Mouse (Mus musculus): ENCODE data around the gene Myo5a. TPM values are rescaled to one million over a fixed set of nuclear protein-coding genes. Genes with fewer than 3 reads are reported as not detected.

The Myo5a gene
- polyA plus RNA-seq, 1 experiment from 2014 or later: 35.6 TPM

GRCm38 (mm10) chr9:75255820-75256545 lies 185.2 kb downstream of the Myo5a start:
- H3K9me3 ChIP-seq (replicated peaks): no peaks in the 10 kb centered on the region
- peaks cover 21% of the 10 kb centered on the region for H3K4me1 ChIP-seq
- no peak overlapping the region for H3K27ac ChIP-seq (replicated peaks)
- no peak for ATAC-seq (ENCODE audit: low FRiP score)
- H3K36me3 ChIP-seq: no peaks in the 10 kb centered on the region
- no peak overlapping the region for H3K9ac ChIP-seq (replicated peaks)
- no peaks in the 10 kb centered on the region for H3K27me3 ChIP-seq (replicated peaks)
- WGBS: 93% methylated on average over 14 of the region's 14 CpGs
- H3K4me3 ChIP-seq (replicated peaks): no peak overlapping the region
- no peak overlapping the region for H3K4me2 ChIP-seq

- no peak overlapping the region for H3K27ac ChIP-seq (replicated peaks)
- H3K9ac ChIP-seq (replicated peaks): no peak overlapping the region
- H3K27me3 ChIP-seq (replicated peaks): no peaks in the 10 kb centered on the region
- H3K9me3 ChIP-seq (replicated peaks): no peaks in the 10 kb centered on the region
- no peaks in the 10 kb centered on the region for H3K36me3 ChIP-seq
- ATAC-seq (ENCODE audit: low FRiP score): no peak
- no peak overlapping the region for H3K4me3 ChIP-seq (replicated peaks)
- WGBS: 76% methylated on average over 4 of the region's 4 CpGs
- no peak overlapping the region for H3K4me2 ChIP-seq
- peaks cover 30% of the 10 kb centered on the region for H3K4me1 ChIP-seq
Measured at GRCm38 (mm10) chr9:75258792-75259191, 188.0 kb downstream of the Myo5a start.

- 93% methylated on average over 4 of the region's 4 CpGs for WGBS
- no peak overlapping the region for H3K4me2 ChIP-seq
- H3K27me3 ChIP-seq (replicated peaks): no peaks in the 10 kb centered on the region
- no peaks in the 10 kb centered on the region for H3K9me3 ChIP-seq (replicated peaks)
- peaks cover 21% of the 10 kb centered on the region for H3K4me1 ChIP-seq
- no peak overlapping the region for H3K4me3 ChIP-seq (replicated peaks)
- H3K9ac ChIP-seq (replicated peaks): no peak overlapping the region
- no peak for ATAC-seq (ENCODE audit: low FRiP score)
- no peak overlapping the region for H3K27ac ChIP-seq (replicated peaks)
- H3K36me3 ChIP-seq: no peaks in the 10 kb centered on the region
Measured at GRCm38 (mm10) chr9:75259656-75260055, 188.8 kb downstream of the Myo5a start.

- no peak overlapping the region for H3K9ac ChIP-seq (replicated peaks)
- 5% methylated on average over 8 of the region's 8 CpGs for WGBS
- no peaks in the 10 kb centered on the region for H3K9me3 ChIP-seq (replicated peaks)
- H3K27me3 ChIP-seq (replicated peaks): no peaks in the 10 kb centered on the region
- H3K27ac ChIP-seq (replicated peaks): peak overlapping the region; percentile 51
- H3K4me2 ChIP-seq: no peak overlapping the region
- no peaks in the 10 kb centered on the region for H3K36me3 ChIP-seq
- H3K4me3 ChIP-seq (replicated peaks): no peak overlapping the region
- ATAC-seq (ENCODE audit: low FRiP score): peak; percentile 76
- H3K4me1 ChIP-seq: peaks cover 15% of the 10 kb centered on the region
Measured at GRCm38 (mm10) chr9:75261332-75261872, 190.6 kb downstream of the Myo5a start.

- Histone ChIP-seq H3K36me3 (no peaks in the 10 kb centered on the region), H3K4me2 (no peak overlapping the region), H3K9ac (replicated peaks) (no peak overlapping the region), H3K9me3 (replicated peaks) (no peaks in the 10 kb centered on the region), H3K4me1 (peaks cover 15% of the 10 kb centered on the region), H3K4me3 (replicated peaks) (no peak overlapping the region), H3K27ac (replicated peaks) (no peak overlapping the region), H3K27me3 (replicated peaks) (no peaks in the 10 kb centered on the region)
- no peak for ATAC-seq (ENCODE audit: low FRiP score)
- WGBS: 71% methylated on average over 8 of the region's 8 CpGs
Measured at GRCm38 (mm10) chr9:75262235-75262826, 191.5 kb downstream of the Myo5a start.

- no peak overlapping the region for H3K27ac ChIP-seq (replicated peaks)
- H3K4me1 ChIP-seq: peaks cover 15% of the 10 kb centered on the region
- no peak overlapping the region for H3K4me2 ChIP-seq
- no peaks in the 10 kb centered on the region for H3K36me3 ChIP-seq
- H3K9me3 ChIP-seq (replicated peaks): no peaks in the 10 kb centered on the region
- H3K27me3 ChIP-seq (replicated peaks): no peaks in the 10 kb centered on the region
- H3K4me3 ChIP-seq (replicated peaks): no peak overlapping the region
- ATAC-seq (ENCODE audit: low FRiP score): no peak
- H3K9ac ChIP-seq (replicated peaks): no peak overlapping the region
- WGBS: 38% methylated on average over 3 of the region's 3 CpGs
Measured at GRCm38 (mm10) chr9:75264008-75264718, 193.3 kb downstream of the Myo5a start.

GRCm38 (mm10) chr9:75267147-75267546 lies 196.3 kb downstream of the Myo5a start:
- Histone ChIP-seq H3K9me3 (replicated peaks) (no peaks in the 10 kb centered on the region), H3K4me3 (replicated peaks) (no peak overlapping the region), H3K9ac (replicated peaks) (no peak overlapping the region), H3K27me3 (replicated peaks) (no peaks in the 10 kb centered on the region), H3K4me2 (no peak overlapping the region), H3K27ac (replicated peaks) (no peak overlapping the region), H3K36me3 (no peaks in the 10 kb centered on the region), H3K4me1 (peaks cover under 1% of the 10 kb centered on the region; the same call in 1 of the 2 replicates)
- WGBS: 81% methylated on average over 6 of the region's 6 CpGs
- ATAC-seq (ENCODE audit: low FRiP score): no peak

GRCm38 (mm10) chr9:75270382-75270781 lies 199.6 kb downstream of the Myo5a start:
- H3K4me1 ChIP-seq: no peaks in the 10 kb centered on the region
- ATAC-seq (ENCODE audit: low FRiP score): no peak
- no peak overlapping the region for H3K4me2 ChIP-seq
- no peaks in the 10 kb centered on the region for H3K27me3 ChIP-seq (replicated peaks)
- no peak overlapping the region for H3K27ac ChIP-seq (replicated peaks)
- H3K4me3 ChIP-seq (replicated peaks): no peak overlapping the region
- no peaks in the 10 kb centered on the region for H3K9me3 ChIP-seq (replicated peaks)
- no peak overlapping the region for H3K9ac ChIP-seq (replicated peaks)
- no peaks in the 10 kb centered on the region for H3K36me3 ChIP-seq
- WGBS: 79% methylated on average over 6 of the region's 6 CpGs

- no peak for ATAC-seq (ENCODE audit: low FRiP score)
- Histone ChIP-seq H3K4me2 (no peak overlapping the region), H3K36me3 (no peaks in the 10 kb centered on the region), H3K27ac (replicated peaks) (no peak overlapping the region), H3K9me3 (replicated peaks) (no peaks in the 10 kb centered on the region), H3K9ac (replicated peaks) (no peak overlapping the region), H3K27me3 (replicated peaks) (no peaks in the 10 kb centered on the region), H3K4me1 (no peaks in the 10 kb centered on the region), H3K4me3 (replicated peaks) (no peak overlapping the region)
- 94% methylated on average over 8 of the region's 8 CpGs for WGBS
Measured at GRCm38 (mm10) chr9:75271539-75271938, 200.7 kb downstream of the Myo5a start.

Measured in neural tube, embryonic 15.5 days (tissue).